Mouse (Mus musculus) forebrain, embryonic 16.5 days (tissue): ENCODE measurements around the gene Sik1. TPM values are rescaled to one million over a fixed set of nuclear protein-coding genes. Genes with fewer than 3 reads are reported as not detected.
A peak's percentile ranks its signal among the peaks of the same experiment; 100 is the strongest.

Experiments used
- ATAC-seq: fragments of 200-750 bp; cut with Nextera tagmentation; 2 replicates; pipeline ENCODE4 v1.8.0; 2017; ENCODE audit warnings: mild to moderate bottlenecking, moderate library complexity
- H3K27ac ChIP-seq: fragments of 300-500 bp; sonication (generic); 2 replicates; pipeline ENCODE4 v1.5.1; 2014; ENCODE audit warnings: low read length, control low read depth
- H3K27me3 ChIP-seq: fragments of 300-500 bp; sonication (generic); replicated peaks from 2 replicates; pipeline ENCODE4 v1.6.1; 2014; ENCODE audit warnings: low read length; ENCODE audit not compliant: control insufficient read depth, insufficient read depth
- H3K36me3 ChIP-seq: fragments of 300-500 bp; sonication (generic); 2 replicates; pipeline ENCODE4 v1.6.1; 2014; ENCODE audit not compliant: control insufficient read depth, insufficient read depth
- H3K4me1 ChIP-seq: fragments of 300-500 bp; sonication (generic); replicated peaks from 2 replicates; pipeline ENCODE4 v1.6.1; 2014; ENCODE audit warnings: low read length; ENCODE audit not compliant: control insufficient read depth, insufficient read depth
- H3K4me2 ChIP-seq: fragments of 300-500 bp; sonication (generic); 2 replicates; pipeline ENCODE4 v1.6.1; 2014; ENCODE audit warnings: mild to moderate bottlenecking, low read length, control low read depth
- H3K4me3 ChIP-seq: fragments of 300-500 bp; sonication (generic); replicated peaks from 2 replicates; pipeline ENCODE4 v1.5.1; 2014; ENCODE audit warnings: mild to moderate bottlenecking, low read length, control low read depth
- H3K9ac ChIP-seq: fragments of 300-500 bp; sonication (generic); replicated peaks from 2 replicates; pipeline ENCODE4 v1.6.1; 2014; ENCODE audit warnings: low read depth, low read length, control low read depth
- H3K9me3 ChIP-seq: fragments of 300-500 bp; sonication (generic); 2 replicates; pipeline ENCODE4 v1.6.1; 2016; ENCODE audit warnings: low read length; ENCODE audit not compliant: control insufficient read depth
- WGBS: fragments of 180-500 bp; shearing (Covaris S2); extraction: QIAGEN DNeasy Blood & Tissue Kit; methylation state at CpG from one replicate; pipeline ENCODE4 v1.1.7; 2014; 5-methylcytosine and 5-hydroxymethylcytosine counted together
- polyA plus RNA-seq: library from polyadenylated mRNA; unstranded; fragments of >200 nt; fragmentation: Nextera tagmentation; extraction: Ambion mirVana; gene quantifications from 2 replicates; pipeline ENCODE4 v1.2.1, GENCODE M21; 2015

Sik1 gene
- polyA plus RNA-seq, 1 experiment from 2014 or later, result 20.1 TPM

GRCm38 (mm10) chr17:31808082-31808875 is 47.3 kb downstream of the Sik1 start:
- Histone ChIP-seq H3K4me3 (no peak overlapping the region), H3K9me3 (no peaks in the 10 kb centered on the region), H3K27me3 (no peaks in the 10 kb centered on the region), H3K36me3 (no peaks in the 10 kb centered on the region), H3K4me2 (no peak overlapping the region), H3K4me1 (peaks cover 10% of the 10 kb centered on the region), H3K9ac (no peak overlapping the region), H3K27ac (no peak overlapping the region)
- 67% methylated on average over 10 of the region's 10 CpGs for WGBS
- no peak for ATAC-seq

GRCm38 (mm10) chr17:31806496-31806895 is 49.1 kb downstream of the Sik1 start:
- WGBS, result 39% methylated on average over 3 of the region's 3 CpGs
- Histone ChIP-seq H3K27ac (0 out of 2 replicates have a peak overlapping the region, but pooled peaks have one; percentile 1), H3K4me1 (peaks cover 8% of the 10 kb centered on the region), H3K9ac (no peak overlapping the region), H3K4me3 (no peak overlapping the region), H3K36me3 (no peaks in the 10 kb centered on the region), H3K4me2 (no peak overlapping the region), H3K9me3 (no peaks in the 10 kb centered on the region), H3K27me3 (no peaks in the 10 kb centered on the region)
- no peak for ATAC-seq

- H3K9ac ChIP-seq, result no peak overlapping the region
Measured at GRCm38 (mm10) chr17:31806025-31806424, 49.6 kb downstream of the Sik1 start.

GRCm38 (mm10) chr17:31805585-31805984 is 50.0 kb downstream of the Sik1 start:
- no peak overlapping the region for H3K4me2 ChIP-seq
- H3K4me3 ChIP-seq, result no peak overlapping the region
- H3K27me3 ChIP-seq, result no peaks in the 10 kb centered on the region
- no peaks in the 10 kb centered on the region for H3K36me3 ChIP-seq
- no peaks in the 10 kb centered on the region for H3K9me3 ChIP-seq
- H3K27ac ChIP-seq, result no peak overlapping the region
- H3K9ac ChIP-seq, result no peak overlapping the region
- 76% methylated on average over 4 of the region's 4 CpGs for WGBS
- ATAC-seq, result no peak
- H3K4me1 ChIP-seq, result peaks cover 8% of the 10 kb centered on the region

More at GRCm38 (mm10) chr17:31806025-31806424, 49.6 kb downstream of the Sik1 start:
- Histone ChIP-seq H3K4me2 (no peak overlapping the region), H3K36me3 (no peaks in the 10 kb centered on the region), H3K9me3 (no peaks in the 10 kb centered on the region), H3K27me3 (no peaks in the 10 kb centered on the region), H3K27ac (0 out of 2 replicates have a peak overlapping the region, but pooled peaks have one; percentile 1), H3K4me3 (no peak overlapping the region), H3K4me1 (peaks cover 8% of the 10 kb centered on the region)
- ATAC-seq, result peak; percentile 63; the same call in 1 of the 2 replicates
- WGBS, result 18% methylated on average over 8 of the region's 8 CpGs

GRCm38 (mm10) chr17:31802272-31803017 is 53.2 kb downstream of the Sik1 start:
- Histone ChIP-seq H3K27me3 (no peaks in the 10 kb centered on the region), H3K9me3 (no peaks in the 10 kb centered on the region), H3K4me3 (no peak overlapping the region), H3K9ac (no peak overlapping the region), H3K27ac (no peak overlapping the region), H3K4me2 (no peak overlapping the region), H3K4me1 (no peaks in the 10 kb centered on the region), H3K36me3 (no peaks in the 10 kb centered on the region)
- no peak for ATAC-seq
- 59% methylated on average over 7 of the region's 7 CpGs for WGBS

- Histone ChIP-seq H3K36me3 (no peaks in the 10 kb centered on the region), H3K9me3 (no peaks in the 10 kb centered on the region), H3K4me2 (no peak overlapping the region), H3K27me3 (no peaks in the 10 kb centered on the region), H3K9ac (no peak overlapping the region), H3K4me1 (no peaks in the 10 kb centered on the region), H3K4me3 (no peak overlapping the region), H3K27ac (no peak overlapping the region)
- no peak for ATAC-seq
- WGBS, result 94% methylated on average over 7 of the region's 7 CpGs
Measured at GRCm38 (mm10) chr17:31800852-31801363, 54.7 kb downstream of the Sik1 start.

GRCm38 (mm10) chr17:31795893-31796292 is 59.7 kb downstream of the Sik1 start:
- H3K27ac ChIP-seq, result no peak overlapping the region
- H3K9me3 ChIP-seq, result no peaks in the 10 kb centered on the region
- H3K4me2 ChIP-seq, result no peak overlapping the region
- no peaks in the 10 kb centered on the region for H3K36me3 ChIP-seq
- WGBS, result 91% methylated on average over 4 of the region's 4 CpGs
- no peak for ATAC-seq
- no peak overlapping the region for H3K4me3 ChIP-seq
- H3K4me1 ChIP-seq, result peaks cover 4% of the 10 kb centered on the region
- no peak overlapping the region for H3K9ac ChIP-seq
- H3K27me3 ChIP-seq, result no peaks in the 10 kb centered on the region

Other genes with a start within 250 kb of the Sik1 start
- gene Cbs, start 218.6 kb downstream of the Sik1 start, polyA plus RNA-seq, result 8.7 and 12.9 TPM in 2 replicates
- gene U2af1, start 196.9 kb downstream of the Sik1 start, polyA plus RNA-seq, result 266 and 267 TPM in 2 replicates
- not detected in 2 replicates for gene Cryaa, start 178.0 kb downstream of the Sik1 start, polyA plus RNA-seq
- 42.0 and 42.7 TPM in 2 replicates for gene Rrp1b, start 180.3 kb upstream of the Sik1 start, polyA plus RNA-seq
- 0.84 and 0.93 TPM in 2 replicates for gene Hsf2bp, start 180.5 kb upstream of the Sik1 start, polyA plus RNA-seq